Mouse (Mus musculus) forebrain, embryonic 14.5 days (tissue): ENCODE results near the gene Iba57. TPM values are rescaled to one million over a fixed set of nuclear protein-coding genes. Genes with fewer than 3 reads are reported as not detected.
A peak's percentile ranks its signal among the peaks of the same experiment; 100 is the strongest.

Experiments used
- ATAC-seq: fragments of 200-750 bp; cut with Nextera tagmentation; 2 replicates; pipeline ENCODE4 v1.8.0; 2017; ENCODE audit warnings: mild to moderate bottlenecking, moderate library complexity
- DNase-seq: peaks from one replicate; pipeline ENCODE4 v3.0.0-alpha.2; 2015; ENCODE audit warnings: low spot score
- H3K27ac ChIP-seq: fragments of 300-500 bp; sonication (generic); 2 replicates; pipeline ENCODE4 v1.5.1; 2014; ENCODE audit warnings: low read depth, mild to moderate bottlenecking, control low read depth, low read length, moderate library complexity
- H3K27me3 ChIP-seq: fragments of 300-500 bp; sonication (generic); replicated peaks from 2 replicates; pipeline ENCODE4 v1.6.1; 2014; ENCODE audit warnings: low read length, control low read depth, mixed read lengths; ENCODE audit not compliant: control insufficient read depth, insufficient read depth
- H3K36me3 ChIP-seq: fragments of 300-500 bp; sonication (generic); 2 replicates; pipeline ENCODE4 v1.6.1; 2014; ENCODE audit warnings: low read length, control low read depth; ENCODE audit not compliant: control insufficient read depth, insufficient read depth
- H3K4me1 ChIP-seq: fragments of 300-500 bp; sonication (generic); 2 replicates; pipeline ENCODE4 v1.6.1; 2014; ENCODE audit warnings: antibody characterized with exemption, low read length, control low read depth; ENCODE audit not compliant: control insufficient read depth, insufficient read depth
- H3K4me2 ChIP-seq: fragments of 300-500 bp; sonication (generic); 2 replicates; pipeline ENCODE4 v1.6.1; 2014; ENCODE audit warnings: mild to moderate bottlenecking, control low read depth, low read length
- H3K4me3 ChIP-seq: fragments of 300-500 bp; sonication (generic); 2 replicates; pipeline ENCODE4 v1.5.1; 2014; ENCODE audit warnings: low read depth, low read length, control low read depth
- H3K9ac ChIP-seq: fragments of 300-500 bp; sonication (generic); 2 replicates; pipeline ENCODE4 v1.6.1; 2014; ENCODE audit warnings: mild to moderate bottlenecking, low read length, control low read depth, moderate library complexity
- H3K9me3 ChIP-seq: fragments of 300-500 bp; sonication (generic); replicated peaks from 2 replicates; pipeline ENCODE4 v1.6.1; 2016; ENCODE audit warnings: low read length, control low read depth, mixed read lengths; ENCODE audit not compliant: control insufficient read depth
- WGBS: fragments of 180-500 bp; shearing (Covaris S2); extraction: QIAGEN DNeasy Blood & Tissue Kit; methylation state at CpG from one replicate; pipeline ENCODE4 v1.1.7; 2014; 5-methylcytosine and 5-hydroxymethylcytosine counted together
- polyA plus RNA-seq: library from polyadenylated mRNA; unstranded; fragments of >200 nt; fragmentation: Nextera tagmentation; extraction: Ambion mirVana; gene quantifications from 2 replicates; pipeline ENCODE4 v1.2.1, GENCODE M21; 2014

The Iba57 gene
- polyA plus RNA-seq, 1 experiment from 2014 or later, result 3.3 TPM

GRCm38 (mm10) chr11:59182864-59183331 lies 19.4 kb upstream of the Iba57 start, which contains the start of gene Gjc2:
Gene Gjc2, minus strand, starts transcription at chr11:59183213.
- H3K4me2 ChIP-seq, result no peak within 1 kb of the TSS
- no peaks in the 10 kb centered on the region for H3K4me1 ChIP-seq
- no peak within 1 kb of the TSS for H3K27ac ChIP-seq
- WGBS, result 36% methylated on average over 3 of the region's 3 CpGs
- DNase-seq, result no peak
- no peak within 1 kb of the TSS for H3K4me3 ChIP-seq
- peaks cover 14% of the 10 kb centered on the region for H3K27me3 ChIP-seq
- H3K9ac ChIP-seq, result no peak within 1 kb of the TSS
- peaks cover 39% of the 10 kb centered on the region for H3K36me3 ChIP-seq
- no peak for ATAC-seq
- no peaks in the 10 kb centered on the region for H3K9me3 ChIP-seq

- Histone ChIP-seq H3K36me3 (no peaks in the 10 kb centered on the region), H3K4me1 (no peaks in the 10 kb centered on the region), H3K4me3 (no peak overlapping the region), H3K9ac (no peak overlapping the region), H3K27ac (no peak overlapping the region), H3K27me3 (peaks cover 47% of the 10 kb centered on the region), H3K4me2 (no peak overlapping the region), H3K9me3 (no peaks in the 10 kb centered on the region)
- 6% methylated on average over 34 of the region's 34 CpGs for WGBS
- no peak for ATAC-seq
- no peak for DNase-seq
Observed at GRCm38 (mm10) chr11:59176921-59177320, 13.4 kb upstream of the Iba57 start.

GRCm38 (mm10) chr11:59176475-59176874 lies 12.9 kb upstream of the Iba57 start:
- no peak overlapping the region for H3K4me2 ChIP-seq
- 3% methylated on average over 48 of the region's 48 CpGs for WGBS

GRCm38 (mm10) chr11:59174189-59174838 lies 10.8 kb upstream of the Iba57 start:
- ATAC-seq, result no peak
- Histone ChIP-seq H3K36me3 (no peaks in the 10 kb centered on the region), H3K27me3 (peaks cover 46% of the 10 kb centered on the region)

More at GRCm38 (mm10) chr11:59176475-59176874, 12.9 kb upstream of the Iba57 start:
- Histone ChIP-seq H3K9me3 (no peaks in the 10 kb centered on the region), H3K4me3 (no peak overlapping the region), H3K27me3 (peaks cover 47% of the 10 kb centered on the region), H3K27ac (no peak overlapping the region), H3K36me3 (no peaks in the 10 kb centered on the region), H3K9ac (no peak overlapping the region), H3K4me1 (no peaks in the 10 kb centered on the region)
- DNase-seq (no peak), ATAC-seq (no peak)

GRCm38 (mm10) chr11:59170549-59170948 lies 7.0 kb upstream of the Iba57 start:
- no peaks in the 10 kb centered on the region for H3K4me1 ChIP-seq
- DNase-seq, result no peak
- no peak for ATAC-seq
- H3K4me3 ChIP-seq, result no peak overlapping the region
- H3K27ac ChIP-seq, result no peak overlapping the region
- H3K27me3 ChIP-seq, result peaks cover 10% of the 10 kb centered on the region
- H3K9me3 ChIP-seq, result no peaks in the 10 kb centered on the region
- no peak overlapping the region for H3K9ac ChIP-seq
- 69% methylated on average over 4 of the region's 4 CpGs for WGBS
- no peaks in the 10 kb centered on the region for H3K36me3 ChIP-seq
- H3K4me2 ChIP-seq, result no peak overlapping the region

More at GRCm38 (mm10) chr11:59174189-59174838, 10.8 kb upstream of the Iba57 start:
- no peaks in the 10 kb centered on the region for H3K9me3 ChIP-seq
- no peak overlapping the region for H3K9ac ChIP-seq
- DNase-seq, result no peak
- no peaks in the 10 kb centered on the region for H3K4me1 ChIP-seq
- no peak overlapping the region for H3K27ac ChIP-seq
- WGBS, result 59% methylated on average over 6 of the region's 6 CpGs
- H3K4me3 ChIP-seq, result no peak overlapping the region
- no peak overlapping the region for H3K4me2 ChIP-seq

GRCm38 (mm10) chr11:59169807-59170206 lies 6.3 kb upstream of the Iba57 start:
- Histone ChIP-seq H3K9me3 (no peaks in the 10 kb centered on the region), H3K27ac (no peak overlapping the region), H3K4me1 (no peaks in the 10 kb centered on the region), H3K27me3 (peaks cover 2% of the 10 kb centered on the region; the same call in 1 of the 2 replicates), H3K4me2 (no peak overlapping the region), H3K36me3 (no peaks in the 10 kb centered on the region), H3K9ac (no peak overlapping the region), H3K4me3 (no peak overlapping the region)
- no peak for DNase-seq
- ATAC-seq, result no peak
- WGBS, result 77% methylated on average over 3 of the region's 3 CpGs

GRCm38 (mm10) chr11:59165616-59166241 lies 2.2 kb upstream of the Iba57 start:
- no peak overlapping the region for H3K4me3 ChIP-seq
- DNase-seq, result peak; percentile 7
- H3K36me3 ChIP-seq, result no peaks in the 10 kb centered on the region; the same call in 1 of the 2 replicates
- H3K9me3 ChIP-seq, result no peaks in the 10 kb centered on the region
- no peak overlapping the region for H3K27ac ChIP-seq
- H3K9ac ChIP-seq, result no peak overlapping the region
- H3K4me1 ChIP-seq, result peaks cover 8% of the 10 kb centered on the region
- 25% methylated on average over 2 of the region's 2 CpGs for WGBS
- H3K27me3 ChIP-seq, result no peaks in the 10 kb centered on the region
- ATAC-seq, result no peak
- H3K4me2 ChIP-seq, result no peak overlapping the region

- peaks cover 8% of the 10 kb centered on the region for H3K4me1 ChIP-seq
- no peak overlapping the region for H3K27ac ChIP-seq
- no peaks in the 10 kb centered on the region for H3K27me3 ChIP-seq
- no peak overlapping the region for H3K9ac ChIP-seq
- H3K36me3 ChIP-seq, result no peaks in the 10 kb centered on the region; the same call in 1 of the 2 replicates
- 88% methylated on average over 9 of the region's 9 CpGs for WGBS
- no peaks in the 10 kb centered on the region for H3K9me3 ChIP-seq
- ATAC-seq (no peak), DNase-seq (no peak)
- H3K4me2 ChIP-seq, result peak overlapping the region; percentile 56
- H3K4me3 ChIP-seq, result no peak overlapping the region
Observed at GRCm38 (mm10) chr11:59164384-59164783, 845 bp upstream of the Iba57 start.
